Mouse (Mus musculus): ENCODE data around the gene Tex28.

DNA sequence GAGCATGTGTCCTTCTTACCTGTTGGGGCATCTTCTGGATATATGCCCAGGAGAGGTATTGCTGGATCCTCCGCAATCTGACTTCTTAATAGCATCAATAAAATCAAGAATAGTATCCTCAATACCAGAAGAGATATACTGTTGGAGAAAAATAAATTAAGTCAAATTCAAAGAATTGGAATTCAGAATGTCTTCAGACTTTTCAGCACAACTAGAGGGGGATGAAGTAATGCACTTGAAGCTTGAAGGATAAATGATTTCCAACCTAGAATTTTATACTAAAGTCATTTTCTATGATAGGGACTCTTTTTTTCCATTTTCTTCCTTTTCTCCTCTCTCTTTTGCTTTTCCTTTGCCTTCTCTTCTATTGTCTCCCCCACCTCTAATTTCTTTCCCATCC lies at the start of gene Tex28:
- TF ChIP-seq EP300 (optimal IDR thresholded peaks at IDR 0.05) (no peak), CTCF (IDR thresholded peaks at IDR 0.05; ENCODE audit: low read depth) (no peak)

Data from stomach, postnatal 0 days (tissue).